Mouse (Mus musculus): ENCODE data around the gene Hadha. TPM values are rescaled to one million over a fixed set of nuclear protein-coding genes. Genes with fewer than 3 reads are reported as not detected.
A peak's percentile ranks its signal among the peaks of the same experiment; 100 is the strongest.

Hadha gene
- polyA plus RNA-seq, 1 experiment from 2014 or later, result 118 TPM

DNA sequence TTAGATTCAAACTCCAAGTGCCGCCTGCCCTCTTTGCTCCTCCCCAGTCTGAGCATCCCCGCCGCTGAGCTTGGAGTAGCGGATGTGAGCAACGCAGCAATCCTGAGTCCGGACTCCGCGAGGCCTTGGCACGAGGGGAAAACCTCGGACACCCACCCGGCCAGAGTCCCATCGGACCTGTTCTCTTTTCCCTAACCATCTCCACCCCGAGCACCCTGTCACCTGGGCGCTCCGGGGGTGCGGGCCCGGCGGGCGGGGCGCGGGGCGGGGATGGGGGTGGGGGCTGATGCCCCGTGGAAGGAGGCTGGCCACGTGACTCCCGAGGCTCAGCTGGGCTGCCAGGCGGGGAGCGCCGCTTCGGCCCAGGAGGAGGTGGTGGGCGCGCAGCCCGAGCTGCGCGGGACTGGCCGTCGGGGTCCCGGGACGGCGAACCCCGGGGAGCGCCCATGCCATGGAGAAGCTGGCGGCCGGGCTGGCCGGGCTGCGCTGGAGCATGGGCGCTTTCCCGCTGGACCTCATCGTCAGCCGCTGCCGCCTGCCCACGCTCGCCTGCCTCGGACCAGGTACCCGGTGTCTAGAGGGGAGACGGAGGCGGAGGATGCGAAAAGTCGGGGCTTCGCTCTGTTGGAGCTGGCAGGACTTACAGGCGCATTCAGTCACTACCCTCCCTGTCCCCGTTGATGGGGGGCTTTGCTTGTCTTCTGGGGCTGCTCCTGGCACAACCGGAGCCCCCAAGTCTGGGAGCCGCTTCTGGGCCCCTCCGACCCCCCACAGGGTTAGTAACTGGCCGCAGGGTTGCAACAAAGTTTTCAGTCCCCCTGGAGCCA lies 49.9 kb downstream of the Hadha start, which contains the start of gene Garem2:
Gene Garem2, plus strand, starts transcription at position 321 of the 827 bp plus-strand sequence.
- peaks cover 64% of the 10 kb centered on the region for H3K27me3 ChIP-seq (ENCODE audit: control insufficient read depth, insufficient read depth, low read depth, low read length)
- no peaks in the 10 kb centered on the region for H3K9me3 ChIP-seq (replicated peaks; ENCODE audit: control insufficient read depth, low read length)
- WGBS (ENCODE audit: insufficient replicate concordance), result 1% methylated on average over 54 of the region's 65 CpGs
- no peak within 1 kb of the TSS for H3K9ac ChIP-seq (ENCODE audit: low read depth, low read length)
- peak within 1 kb of the TSS; percentile 44 for H3K4me3 ChIP-seq (ENCODE audit: low read depth, low read length)
- no peak within 1 kb of the TSS for H3K27ac ChIP-seq (ENCODE audit: low read length)
- ATAC-seq (ENCODE audit: low read depth), result no peak
- peaks cover 3% of the 10 kb centered on the region for H3K4me1 ChIP-seq (ENCODE audit: control insufficient read depth, low read depth, low read length)
- peak within 1 kb of the TSS; percentile 49 for H3K4me2 ChIP-seq (ENCODE audit: low read depth, low read length)
- no peaks in the 10 kb centered on the region for H3K36me3 ChIP-seq (ENCODE audit: control insufficient read depth, insufficient read depth)

DNA sequence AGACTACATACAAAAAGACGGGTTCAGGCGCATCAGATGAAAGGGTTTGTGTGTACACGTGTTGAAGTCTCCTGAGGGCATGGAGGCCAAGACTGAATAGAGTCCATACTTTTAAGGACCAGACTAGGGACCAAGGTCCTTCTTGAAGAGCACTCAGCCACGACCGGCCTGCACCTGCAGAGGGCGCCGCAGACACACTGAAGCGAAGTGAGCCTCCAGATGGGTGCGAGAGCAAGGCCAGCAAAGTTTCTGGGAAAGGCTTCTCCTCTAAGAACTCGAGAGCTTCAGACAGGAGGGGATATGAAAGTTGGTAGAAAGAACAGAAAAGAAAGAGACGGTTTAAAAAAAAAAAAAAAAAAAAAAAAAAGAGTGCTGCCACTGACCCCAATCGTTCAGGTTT lies 50.6 kb downstream of the Hadha start:
- Histone ChIP-seq H3K36me3 (ENCODE audit: control insufficient read depth, insufficient read depth) (no peaks in the 10 kb centered on the region), H3K27me3 (ENCODE audit: control insufficient read depth, insufficient read depth, low read depth, low read length) (peaks cover 57% of the 10 kb centered on the region), H3K27ac (ENCODE audit: low read length) (no peak overlapping the region), H3K4me1 (ENCODE audit: control insufficient read depth, low read depth, low read length) (peaks cover 3% of the 10 kb centered on the region), H3K4me2 (ENCODE audit: low read depth, low read length) (peak overlapping the region; percentile 49; the same call in 1 of the 2 replicates), H3K4me3 (ENCODE audit: low read depth, low read length) (no peak overlapping the region), H3K9me3 (replicated peaks; ENCODE audit: control insufficient read depth, low read length) (no peaks in the 10 kb centered on the region), H3K9ac (ENCODE audit: low read depth, low read length) (no peak overlapping the region)
- no peak for ATAC-seq (ENCODE audit: low read depth)
- 1% methylated on average over 12 of the region's 12 CpGs for WGBS (ENCODE audit: insufficient replicate concordance)

DNA sequence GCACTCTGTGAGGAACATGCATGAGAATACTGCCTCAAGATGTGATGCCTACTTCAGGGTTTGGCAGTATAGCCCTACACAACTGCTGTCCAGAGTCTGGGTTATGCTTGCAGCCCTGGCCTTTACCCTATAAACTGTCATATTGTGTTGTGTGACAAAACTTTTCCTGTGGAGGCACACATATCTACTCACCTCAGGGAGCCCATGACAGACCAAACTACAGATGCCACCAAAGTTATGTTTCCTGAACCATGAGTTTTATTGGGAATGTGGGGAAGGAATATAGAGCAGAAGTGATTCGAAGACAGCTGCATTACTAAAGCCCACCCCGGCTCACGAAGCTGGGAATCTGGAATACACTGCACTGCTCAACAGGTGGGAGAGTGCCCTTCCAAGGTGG lies 51.6 kb downstream of the Hadha start:
- WGBS (ENCODE audit: insufficient replicate concordance), result 56% methylated on average over 3 of the region's 3 CpGs
- Histone ChIP-seq H3K4me2 (ENCODE audit: low read depth, low read length) (no peak overlapping the region), H3K4me1 (ENCODE audit: control insufficient read depth, low read depth, low read length) (peaks cover 3% of the 10 kb centered on the region), H3K9ac (ENCODE audit: low read depth, low read length) (no peak overlapping the region), H3K27ac (ENCODE audit: low read length) (no peak overlapping the region), H3K4me3 (ENCODE audit: low read depth, low read length) (no peak overlapping the region), H3K36me3 (ENCODE audit: control insufficient read depth, insufficient read depth) (no peaks in the 10 kb centered on the region), H3K9me3 (replicated peaks; ENCODE audit: control insufficient read depth, low read length) (no peaks in the 10 kb centered on the region), H3K27me3 (ENCODE audit: control insufficient read depth, insufficient read depth, low read depth, low read length) (peaks cover 55% of the 10 kb centered on the region)
- no peak for ATAC-seq (ENCODE audit: low read depth)

DNA sequence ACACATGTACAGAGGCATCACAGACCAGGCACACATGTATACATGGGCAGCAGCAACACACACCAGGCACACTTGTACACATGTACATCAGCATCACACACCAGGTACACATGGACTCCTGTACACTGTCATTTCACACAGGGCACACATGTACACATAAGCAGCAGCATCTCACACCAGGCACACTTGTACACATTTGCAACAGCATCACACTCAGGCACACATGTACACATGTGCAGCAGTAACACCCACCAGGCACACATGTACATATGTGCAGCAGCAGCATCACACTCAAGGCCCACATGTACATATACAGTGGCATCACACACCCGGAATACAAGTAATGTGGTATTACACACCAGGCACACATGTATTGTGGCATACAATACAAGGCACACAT lies 56.7 kb downstream of the Hadha start:
- H3K4me1 ChIP-seq (ENCODE audit: control insufficient read depth, low read depth, low read length), result no peaks in the 10 kb centered on the region
- WGBS (ENCODE audit: insufficient replicate concordance), result 68% methylated on average over 1 of the region's 1 CpGs
- no peak overlapping the region for H3K9ac ChIP-seq (ENCODE audit: low read depth, low read length)
- peaks cover 5% of the 10 kb centered on the region for H3K27me3 ChIP-seq (ENCODE audit: control insufficient read depth, insufficient read depth, low read depth, low read length)
- H3K27ac ChIP-seq (ENCODE audit: low read length), result no peak overlapping the region
- no peak overlapping the region for H3K4me3 ChIP-seq (ENCODE audit: low read depth, low read length)
- ATAC-seq (ENCODE audit: low read depth), result no peak
- H3K4me2 ChIP-seq (ENCODE audit: low read depth, low read length), result no peak overlapping the region
- H3K9me3 ChIP-seq (replicated peaks; ENCODE audit: control insufficient read depth, low read length), result no peaks in the 10 kb centered on the region
- no peaks in the 10 kb centered on the region for H3K36me3 ChIP-seq (ENCODE audit: control insufficient read depth, insufficient read depth)

DNA sequence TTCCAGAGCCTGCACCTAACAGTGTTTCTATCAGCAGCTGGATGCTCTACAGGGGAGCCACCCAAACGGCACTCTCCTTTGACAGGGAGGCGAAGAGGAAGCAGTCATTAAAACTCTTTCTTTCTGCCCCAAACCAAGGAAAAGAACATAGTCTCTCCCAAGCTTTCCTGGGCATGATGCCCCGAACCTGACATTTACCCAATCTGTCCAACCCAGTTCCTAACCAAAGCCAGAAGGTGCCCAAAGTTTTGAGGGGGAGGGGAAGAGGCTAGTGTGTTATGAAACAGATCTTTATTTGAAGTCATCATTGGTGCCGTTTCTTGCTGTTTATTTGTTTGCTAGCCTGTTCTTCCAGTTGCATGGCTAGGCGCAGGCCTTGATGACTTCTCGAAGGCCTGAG lies 59.2 kb downstream of the Hadha start:
- H3K9ac ChIP-seq (ENCODE audit: low read depth, low read length), result no peak overlapping the region
- no peaks in the 10 kb centered on the region for H3K9me3 ChIP-seq (replicated peaks; ENCODE audit: control insufficient read depth, low read length)
- no peak overlapping the region for H3K4me2 ChIP-seq (ENCODE audit: low read depth, low read length)
- H3K4me1 ChIP-seq (ENCODE audit: control insufficient read depth, low read depth, low read length), result no peaks in the 10 kb centered on the region
- H3K27me3 ChIP-seq (ENCODE audit: control insufficient read depth, insufficient read depth, low read depth, low read length), result no peaks in the 10 kb centered on the region
- no peak for ATAC-seq (ENCODE audit: low read depth)
- no peak overlapping the region for H3K27ac ChIP-seq (ENCODE audit: low read length)
- no peak overlapping the region for H3K4me3 ChIP-seq (ENCODE audit: low read depth, low read length)
- no peaks in the 10 kb centered on the region for H3K36me3 ChIP-seq (ENCODE audit: control insufficient read depth, insufficient read depth)
- WGBS (ENCODE audit: insufficient replicate concordance), result 54% methylated on average over 6 of the region's 6 CpGs

DNA sequence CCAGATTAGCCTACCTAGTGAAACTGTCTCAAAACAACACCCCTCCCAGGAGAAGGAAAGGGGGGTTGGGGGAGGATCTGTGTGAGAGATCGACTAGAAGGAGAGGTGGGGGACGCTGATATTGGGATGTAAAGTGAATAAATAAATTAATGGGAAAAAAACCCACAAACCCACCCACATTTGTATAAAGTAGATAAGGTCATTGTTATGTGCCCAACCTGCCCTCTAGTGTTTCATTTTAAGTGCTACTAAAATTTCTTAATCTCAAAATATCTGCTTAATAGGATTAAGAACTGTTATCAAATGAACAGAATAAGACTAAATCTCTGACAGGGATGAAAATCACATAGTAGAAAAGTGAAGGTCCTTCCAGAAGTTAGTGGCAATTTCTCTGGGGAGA lies 60.6 kb downstream of the Hadha start:
- H3K4me2 ChIP-seq (ENCODE audit: low read depth, low read length), result no peak overlapping the region
- no peak overlapping the region for H3K4me3 ChIP-seq (ENCODE audit: low read depth, low read length)
- H3K27ac ChIP-seq (ENCODE audit: low read length), result no peak overlapping the region
- no peaks in the 10 kb centered on the region for H3K36me3 ChIP-seq (ENCODE audit: control insufficient read depth, insufficient read depth)
- H3K27me3 ChIP-seq (ENCODE audit: control insufficient read depth, insufficient read depth, low read depth, low read length), result no peaks in the 10 kb centered on the region
- no peaks in the 10 kb centered on the region for H3K4me1 ChIP-seq (ENCODE audit: control insufficient read depth, low read depth, low read length)
- H3K9ac ChIP-seq (ENCODE audit: low read depth, low read length), result no peak overlapping the region
- H3K9me3 ChIP-seq (replicated peaks; ENCODE audit: control insufficient read depth, low read length), result no peaks in the 10 kb centered on the region
- ATAC-seq (ENCODE audit: low read depth), result no peak
- 31% methylated on average over 2 of the region's 2 CpGs for WGBS (ENCODE audit: insufficient replicate concordance)

DNA sequence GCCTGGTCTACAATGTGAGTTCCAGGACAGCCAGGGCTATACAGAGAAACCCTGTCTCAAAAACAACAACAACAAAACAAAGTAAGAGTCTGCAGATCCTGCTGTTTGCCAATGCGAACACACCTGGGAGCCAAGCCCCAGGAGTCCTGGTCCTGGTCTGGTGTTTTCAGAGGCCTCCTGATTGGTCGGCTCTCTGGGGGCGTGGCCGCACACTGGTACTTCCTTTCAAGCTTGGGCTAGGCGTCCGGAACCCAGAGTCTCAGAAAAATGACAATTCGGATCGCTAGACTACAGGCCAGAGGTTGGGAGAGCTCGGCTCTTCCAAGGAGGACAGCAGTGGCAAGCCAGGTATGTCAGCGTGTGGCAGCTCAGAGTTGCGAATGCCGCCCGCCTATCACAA lies 62.3 kb downstream of the Hadha start:
- no peak overlapping the region for H3K4me3 ChIP-seq (ENCODE audit: low read depth, low read length)
- H3K27me3 ChIP-seq (ENCODE audit: control insufficient read depth, insufficient read depth, low read depth, low read length), result no peaks in the 10 kb centered on the region
- no peaks in the 10 kb centered on the region for H3K9me3 ChIP-seq (replicated peaks; ENCODE audit: control insufficient read depth, low read length)
- no peak overlapping the region for H3K27ac ChIP-seq (ENCODE audit: low read length)
- 45% methylated on average over 13 of the region's 13 CpGs for WGBS (ENCODE audit: insufficient replicate concordance)
- no peak for ATAC-seq (ENCODE audit: low read depth)
- H3K4me2 ChIP-seq (ENCODE audit: low read depth, low read length), result 0 out of 2 replicates have a peak overlapping the region, but pooled peaks have one; percentile 30
- no peaks in the 10 kb centered on the region for H3K36me3 ChIP-seq (ENCODE audit: control insufficient read depth, insufficient read depth)
- H3K9ac ChIP-seq (ENCODE audit: low read depth, low read length), result no peak overlapping the region
- H3K4me1 ChIP-seq (ENCODE audit: control insufficient read depth, low read depth, low read length), result no peaks in the 10 kb centered on the region

DNA sequence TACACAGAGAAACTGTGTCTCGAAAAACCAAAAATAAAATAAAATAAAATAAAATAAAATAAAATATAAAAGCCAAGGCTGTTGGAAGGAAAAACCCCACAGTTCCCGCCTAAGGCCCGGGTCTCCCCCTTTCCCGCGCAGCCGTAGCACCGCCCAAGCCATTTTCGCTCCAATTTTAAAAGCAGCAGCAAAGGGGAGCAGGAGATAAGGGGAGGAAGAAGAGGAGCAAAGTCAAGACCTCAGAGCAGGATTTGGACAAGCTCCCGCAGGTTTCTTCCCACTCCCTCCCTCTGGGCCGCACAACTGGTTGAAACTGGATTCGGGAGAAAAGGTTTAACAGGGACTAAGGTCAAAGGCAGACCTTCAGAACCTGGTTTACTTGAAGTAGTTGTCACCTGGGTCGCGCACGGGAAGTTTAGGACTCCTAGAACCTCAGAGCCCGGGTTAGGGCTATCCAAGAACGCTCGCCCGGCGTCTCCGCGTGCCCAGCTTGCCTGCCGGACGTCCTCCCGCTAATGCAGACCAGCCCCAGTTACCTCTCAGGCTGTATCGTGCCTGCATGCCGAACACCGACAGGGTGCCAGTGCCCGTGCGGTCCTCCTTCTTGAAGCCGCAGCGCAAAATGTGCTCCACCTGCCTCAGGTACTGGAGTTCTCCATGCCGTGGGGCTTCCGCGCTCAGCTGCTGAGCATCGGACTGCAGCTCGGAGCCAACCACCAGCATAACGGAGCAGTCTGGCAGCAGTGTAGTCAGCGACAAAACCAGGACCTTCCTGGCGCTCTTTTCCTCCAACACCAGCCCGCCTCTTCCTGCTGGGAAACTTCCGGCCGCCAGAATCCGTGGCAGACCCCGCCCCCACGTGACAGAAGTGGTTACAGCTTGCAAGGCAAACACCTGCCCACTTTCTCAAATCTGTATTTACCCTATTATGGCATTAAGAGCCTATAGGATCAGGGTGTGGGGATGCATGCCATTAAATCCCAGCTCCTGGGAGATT lies 81.8 kb downstream of the Hadha start, which contains the start of gene Tyms:
Gene Tyms, minus strand, starts transcription at position 793 of the 997 bp plus-strand sequence.
- Histone ChIP-seq H3K27me3 (ENCODE audit: control insufficient read depth, insufficient read depth, low read depth, low read length) (no peaks in the 10 kb centered on the region), H3K4me3 (ENCODE audit: low read depth, low read length) (peak within 1 kb of the TSS; percentile 91), H3K4me1 (ENCODE audit: control insufficient read depth, low read depth, low read length) (peaks cover 7% of the 10 kb centered on the region), H3K36me3 (ENCODE audit: control insufficient read depth, insufficient read depth) (peaks cover 26% of the 10 kb centered on the region), H3K4me2 (ENCODE audit: low read depth, low read length) (peak within 1 kb of the TSS; percentile 72), H3K27ac (ENCODE audit: low read length) (peak within 1 kb of the TSS; percentile 81), H3K9me3 (replicated peaks; ENCODE audit: control insufficient read depth, low read length) (no peaks in the 10 kb centered on the region), H3K9ac (ENCODE audit: low read depth, low read length) (peak within 1 kb of the TSS; percentile 89)
- under 1% methylated on average over 45 of the region's 45 CpGs for WGBS (ENCODE audit: insufficient replicate concordance)
- ATAC-seq (ENCODE audit: low read depth), result peak; percentile 88
